Mouse (Mus musculus): ENCODE results near the gene Tbk1. TPM values are rescaled to one million over a fixed set of nuclear protein-coding genes. Genes with fewer than 3 reads are reported as not detected.
A peak's percentile ranks its signal among the peaks of the same experiment; 100 is the strongest.

Gene Tbk1
- total RNA-seq, 2 experiments from 2014 or later: 19.3 to 23.9 TPM

- no peak for DNase-seq
- intact Hi-C loops (cut with DNase I): no loop called here
Measured at GRCm38 (mm10) chr10:121596580-121596979, 10.0 kb upstream of the Tbk1 start.

DNA sequence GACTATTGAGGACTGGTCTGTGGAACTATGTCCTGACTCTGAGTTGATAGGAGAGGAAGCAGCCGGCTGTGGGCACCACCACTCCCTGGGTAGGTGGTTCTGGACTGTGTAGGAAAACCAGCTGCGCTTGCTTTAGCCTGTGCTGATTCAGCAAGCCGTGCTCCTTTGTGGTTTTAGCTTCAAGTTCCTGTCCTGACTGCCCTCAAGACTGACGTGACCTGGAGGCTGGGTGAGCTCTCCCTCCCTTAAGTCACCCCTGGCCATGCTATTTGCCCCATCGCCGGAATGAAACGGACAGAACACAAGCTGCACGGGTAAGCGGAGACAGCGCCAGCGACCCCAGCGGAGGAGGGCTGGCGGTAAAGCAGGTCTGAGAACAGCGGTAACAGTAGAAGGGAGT lies 4.5 kb upstream of the Tbk1 start:
- no peak for DNase-seq
- intact Hi-C loops (cut with DNase I): no loop called here

DNA sequence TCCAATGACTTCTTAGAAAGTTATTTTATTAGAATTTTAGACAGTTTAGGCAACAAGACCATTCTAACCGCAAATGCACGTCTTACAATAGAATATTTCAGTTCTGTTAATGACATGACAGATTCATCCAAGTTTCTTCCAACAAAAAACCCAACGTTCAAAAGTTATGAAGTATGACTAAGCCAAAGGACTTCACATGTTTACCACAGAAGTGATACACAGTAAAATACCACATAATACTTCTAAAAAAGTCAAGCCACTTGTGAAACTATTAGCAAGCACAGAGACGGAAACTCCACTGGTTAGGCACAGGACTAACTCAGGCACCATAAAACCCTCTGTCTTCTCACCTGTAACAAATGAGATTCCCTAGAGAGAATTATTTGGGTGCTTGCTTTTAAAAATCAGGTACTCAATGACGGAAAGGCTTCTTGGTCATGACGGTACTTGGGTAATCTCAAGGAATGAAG lies 819 bp upstream of the Tbk1 start:
- DNase-seq: no peak
- intact Hi-C loops (cut with DNase I): loop anchor here (2.0 kb wide), 1 partner anchor 37 kb away; no protein-coding TSS in a partner anchor

GRCm38 (mm10) chr10:121585791-121586642 lies 570 bp downstream of the Tbk1 start:
- DNase-seq: peak in 1 of 2 experiments; percentile 47
- intact Hi-C loops (cut with DNase I): loop anchor here (2.0 kb wide), 1 partner anchor 39 kb away; no protein-coding TSS in a partner anchor

DNA sequence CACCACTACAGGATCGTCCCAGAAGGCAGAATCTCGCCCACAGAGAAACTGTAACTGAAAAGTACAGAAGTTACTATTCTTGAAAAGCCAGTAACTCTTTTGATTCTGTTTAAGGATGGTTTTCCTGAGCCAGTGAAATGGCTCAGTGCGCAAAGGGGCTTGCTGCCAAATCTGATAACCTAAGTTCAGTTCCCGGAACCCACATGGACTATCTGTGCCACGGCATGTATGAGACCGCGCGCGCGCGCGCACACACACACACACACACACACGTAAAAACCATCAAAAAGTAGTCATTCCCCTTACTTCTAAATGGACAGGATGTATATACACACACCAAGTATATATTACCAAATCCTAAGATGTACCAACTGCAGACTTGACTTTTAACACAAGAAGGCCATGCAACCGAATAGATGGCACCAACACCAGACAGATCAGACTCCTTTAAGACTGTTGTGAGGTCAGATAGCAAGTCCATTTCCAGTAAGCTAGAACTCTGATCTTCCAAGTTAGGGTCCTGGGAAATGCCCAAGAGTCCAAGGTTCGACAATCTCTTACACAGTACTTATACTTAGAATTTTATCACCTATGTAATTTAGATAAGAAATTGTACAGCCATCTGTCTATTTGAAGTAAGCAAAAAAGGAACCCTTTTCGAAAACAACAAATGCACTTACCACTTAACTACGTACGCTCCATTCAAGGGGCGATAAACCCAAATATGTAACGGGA lies 1.4 kb downstream of the Tbk1 start:
- intact Hi-C loops (cut with DNase I): no loop called here

DNA sequence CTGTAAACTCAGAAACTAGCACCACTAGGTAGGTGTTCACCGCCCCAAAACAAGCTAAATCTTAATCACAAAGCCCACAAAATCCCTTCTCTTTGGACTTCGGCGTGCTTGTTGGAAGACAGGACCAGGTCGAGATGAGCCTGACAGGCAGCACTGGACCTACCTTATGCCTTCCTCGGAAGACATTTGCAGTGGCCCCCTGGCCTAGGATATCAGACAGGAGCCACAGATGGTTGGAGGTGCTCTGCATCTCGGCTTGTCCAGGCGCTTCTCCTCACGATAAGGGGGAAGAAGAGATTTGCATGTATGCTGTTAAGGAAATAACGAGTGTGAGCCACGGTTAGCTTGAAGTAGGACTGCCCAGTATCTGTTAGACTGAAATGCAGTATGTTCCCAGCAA lies 2.6 kb downstream of the Tbk1 start:
- intact Hi-C loops (cut with DNase I): no loop called here
- DNase-seq: no peak

More for the DNA sequence above, 1.4 kb downstream of the Tbk1 start:
- no peak for DNase-seq

DNA sequence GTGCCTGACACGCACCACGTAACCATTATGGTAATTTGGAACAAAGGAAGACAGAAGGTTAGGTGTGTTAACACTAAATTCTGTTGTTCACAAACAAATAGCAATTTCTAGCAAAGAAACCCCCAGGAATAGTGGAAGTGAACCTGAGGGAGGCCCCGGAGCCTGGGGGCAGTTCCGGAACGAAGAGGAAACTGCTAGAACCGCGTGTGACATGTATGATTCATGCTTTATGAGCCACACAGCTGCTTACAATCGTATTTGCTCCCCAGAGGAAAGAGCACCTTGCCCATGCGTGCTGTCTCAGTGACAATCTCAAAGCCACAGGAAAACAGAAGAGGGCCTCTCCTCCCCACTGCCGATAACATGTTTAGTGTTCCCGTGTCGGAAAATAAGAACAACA lies 3.6 kb downstream of the Tbk1 start:
- DNase-seq: no peak
- intact Hi-C loops (cut with DNase I): no loop called here

DNA sequence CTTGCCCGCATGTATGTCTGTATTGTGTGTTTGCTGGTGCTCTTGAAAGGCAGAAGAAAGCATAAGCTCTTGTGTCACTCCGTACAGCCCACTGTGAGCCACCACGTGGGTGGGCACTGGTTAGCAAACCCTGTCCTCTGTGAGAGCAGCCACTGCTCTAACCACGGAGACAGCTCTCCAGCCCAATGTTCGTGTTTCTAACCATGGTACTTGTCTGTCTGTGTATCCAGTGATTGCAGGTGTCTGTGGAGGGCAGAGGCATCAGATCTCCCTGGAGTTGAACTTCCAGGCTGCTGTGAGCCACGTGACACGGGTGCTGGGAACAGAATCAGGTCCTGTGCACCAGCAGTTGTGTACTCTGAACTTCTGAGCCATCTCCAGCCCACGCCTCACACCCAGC lies 4.3 kb downstream of the Tbk1 start:
- intact Hi-C loops (cut with DNase I): no loop called here
- DNase-seq: no peak

DNA sequence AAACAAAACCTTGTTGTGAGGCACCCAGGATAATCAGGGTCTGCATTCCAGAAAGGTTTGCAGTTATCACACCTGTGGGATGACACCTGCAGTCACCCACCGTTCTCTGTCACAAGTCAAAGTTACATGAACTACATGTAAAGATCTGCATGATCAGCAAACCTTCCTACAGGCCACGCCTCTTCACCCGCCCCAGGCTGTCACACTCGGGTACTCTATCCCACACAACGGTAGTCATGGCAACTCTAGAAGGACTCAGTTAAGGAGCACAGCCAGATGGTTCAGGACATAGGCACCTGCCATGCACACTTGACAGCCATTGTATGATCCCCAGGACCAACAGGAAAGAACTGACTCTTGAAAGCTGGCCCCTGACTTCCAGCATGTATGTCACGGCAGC lies 5.2 kb downstream of the Tbk1 start:
- no peak for DNase-seq
- intact Hi-C loops (cut with DNase I): no loop called here

DNA sequence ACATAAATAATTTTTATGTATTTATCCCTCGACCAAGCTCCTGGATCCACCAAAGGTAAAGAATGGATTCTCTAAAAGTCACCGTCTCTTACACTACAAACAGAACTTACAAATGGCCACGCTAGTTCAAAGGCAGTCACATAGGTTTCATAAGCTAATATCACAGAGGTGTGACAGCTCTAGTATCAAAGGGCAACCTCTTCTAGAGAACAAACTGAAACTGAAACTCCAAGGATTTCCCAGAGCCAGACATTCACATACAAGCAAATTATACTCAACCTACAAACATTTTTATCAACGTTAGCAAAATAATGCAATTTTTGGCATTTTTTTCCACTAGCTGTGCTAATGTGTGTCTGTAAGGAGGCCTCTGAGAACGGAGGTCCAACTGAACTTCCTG lies 6.2 kb downstream of the Tbk1 start:
- no peak for DNase-seq
- intact Hi-C loops (cut with DNase I): no loop called here

GRCm38 (mm10) chr10:121576372-121576771 lies 10.2 kb downstream of the Tbk1 start:
- DNase-seq: no peak
- intact Hi-C loops (cut with DNase I): no loop called here

GRCm38 (mm10) chr10:121571511-121572147 lies 15.0 kb downstream of the Tbk1 start:
- intact Hi-C loops (cut with DNase I): no loop called here
- DNase-seq: no peak

- DNase-seq: no peak
- intact Hi-C loops (cut with DNase I): no loop called here
Measured at GRCm38 (mm10) chr10:121571031-121571430, 15.6 kb downstream of the Tbk1 start.

DNA sequence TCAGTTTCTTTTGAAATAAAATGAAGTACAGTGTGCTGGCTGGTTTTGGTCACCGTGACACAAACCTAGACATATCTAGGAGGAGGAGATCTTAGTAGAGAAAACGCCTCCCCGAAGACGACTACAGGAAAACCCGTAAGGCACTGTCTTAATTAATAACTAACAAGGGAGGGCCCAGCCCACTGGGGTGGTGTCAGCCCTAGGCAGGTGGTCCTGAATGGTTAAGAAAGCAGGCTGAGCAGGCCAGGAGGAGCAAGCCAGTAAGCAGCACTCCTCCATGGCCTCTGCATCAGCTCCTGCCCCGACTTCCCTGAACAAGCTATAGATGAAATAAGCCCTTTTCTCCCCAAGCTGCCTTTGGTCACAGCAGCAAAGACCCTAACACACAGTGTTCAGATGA lies 16.8 kb downstream of the Tbk1 start:
- intact Hi-C loops (cut with DNase I): no loop called here
- no peak for DNase-seq

DNA sequence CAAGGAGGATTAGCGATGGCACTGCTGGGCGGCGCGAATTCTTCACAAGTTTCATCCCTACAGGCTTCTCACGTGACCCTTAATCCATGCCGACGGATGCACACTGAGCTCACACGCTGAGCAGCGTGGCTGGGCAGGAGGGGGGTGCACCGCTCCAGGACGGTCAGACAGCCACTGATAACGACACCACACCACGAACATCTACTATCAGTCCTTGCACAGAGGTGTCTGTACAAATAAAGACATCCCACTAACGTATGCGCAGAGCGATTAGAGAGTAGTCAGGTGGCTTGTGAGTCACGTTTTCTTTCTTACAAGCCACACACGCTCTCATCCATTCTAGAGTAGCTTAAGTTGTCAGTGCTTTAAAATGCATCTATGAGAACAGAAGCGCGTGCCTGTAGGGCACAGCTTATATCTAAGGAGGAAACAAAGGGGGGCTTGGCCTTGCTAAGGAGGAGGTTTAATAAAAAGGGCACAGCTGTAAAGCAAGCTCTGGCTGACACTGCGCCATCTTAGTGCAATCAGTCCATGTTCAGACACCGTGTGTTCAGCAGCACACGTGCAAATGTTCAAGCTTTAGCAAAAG lies 17.5 kb downstream of the Tbk1 start:
- no peak for DNase-seq
- intact Hi-C loops (cut with DNase I): no loop called here

DNA sequence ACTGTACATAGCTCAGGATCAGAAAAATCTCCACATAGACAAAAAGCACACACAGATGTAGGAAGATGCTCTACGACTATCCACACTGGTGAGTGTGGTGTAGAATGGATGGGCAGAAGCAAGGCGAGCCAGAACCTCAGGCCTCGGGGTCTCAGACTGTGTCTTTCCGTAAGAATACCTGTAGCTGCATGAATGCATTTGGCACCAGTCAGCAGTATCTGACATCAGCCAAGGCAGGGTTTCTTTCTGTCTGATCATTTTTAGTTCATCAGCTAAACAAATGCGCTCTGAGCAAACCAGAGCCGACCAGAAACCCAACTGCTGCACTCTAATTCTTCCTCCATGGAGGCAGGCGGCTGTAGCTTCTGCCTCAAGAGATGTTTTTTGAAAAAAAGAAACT lies 18.1 kb downstream of the Tbk1 start:
- intact Hi-C loops (cut with DNase I): no loop called here
- no peak for DNase-seq

GRCm38 (mm10) chr10:121568026-121568425 lies 18.6 kb downstream of the Tbk1 start:
- intact Hi-C loops (cut with DNase I): no loop called here
- DNase-seq: no peak

GRCm38 (mm10) chr10:121564447-121564846 lies 22.1 kb downstream of the Tbk1 start:
- intact Hi-C loops (cut with DNase I): no loop called here
- no peak for DNase-seq

DNA sequence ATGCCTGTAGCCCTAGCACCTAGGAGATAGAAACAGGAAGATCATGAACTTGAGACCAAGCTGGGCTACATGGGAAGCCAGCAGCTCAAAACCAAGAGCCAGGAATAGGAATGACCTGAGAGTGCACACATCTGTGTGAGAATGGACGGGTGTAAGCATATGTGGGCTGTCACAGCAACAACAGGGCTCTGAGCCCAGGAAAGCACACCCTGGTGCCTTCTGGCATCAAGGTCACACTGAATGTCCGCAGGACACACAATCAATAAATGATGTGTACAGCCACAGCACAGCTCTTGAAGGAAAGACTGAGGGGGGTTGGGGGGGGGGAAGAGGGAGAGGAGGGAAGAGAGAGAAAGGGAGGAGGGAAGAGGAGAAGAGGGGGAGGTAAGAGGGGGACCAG lies 28.4 kb downstream of the Tbk1 start:
- no peak for DNase-seq
- intact Hi-C loops (cut with DNase I): no loop called here

GRCm38 (mm10) chr10:121556263-121556662 lies 30.3 kb downstream of the Tbk1 start:
- intact Hi-C loops (cut with DNase I): no loop called here
- DNase-seq: no peak

- intact Hi-C loops (cut with DNase I): no loop called here
- no peak for DNase-seq
Measured at GRCm38 (mm10) chr10:121550334-121550733, 36.3 kb downstream of the Tbk1 start.

Data from heart, postnatal 36 days (tissue).